Mouse (Mus musculus) B cell, adult (primary cell): ENCODE results near the gene Pde4d. TPM values are rescaled to one million over a fixed set of nuclear protein-coding genes. Genes with fewer than 3 reads are reported as not detected.

Source experiments
- total RNA-seq: library from RNA; stranded (reverse); gene quantifications from 4 replicates; pipeline ENCODE4 v1.2.4, GENCODE M21; 2023; ENCODE audit not compliant: inconsistent age

Pde4d gene
- total RNA-seq = 22.1 to 35.4 TPM (median 25.1 TPM) in 4 replicates

GRCm38 (mm10) chr13:108449116-108450097 lies at the start of gene Pde4d:
Pde4d (plus strand) TSS chr13:108449948.

Other genes starting within 250 kb of the Pde4d start
- not detected in 4 replicates for gene Elovl7, start 235.5 kb upstream of the Pde4d start, total RNA-seq
- gene Depdc1b, start 133.6 kb upstream of the Pde4d start, total RNA-seq = 0.66 to 1.2 TPM (median 1.0 TPM) in 4 replicates